Mouse (Mus musculus): ENCODE data around the gene Uhrf1bp1l.

Gene Uhrf1bp1l

GRCm38 (mm10) chr10:89838834-89839233, 94.0 kb downstream of the Uhrf1bp1l start:
- DNase-seq (ENCODE audit: low read depth, low spot score), result no peak

- no peak for DNase-seq (ENCODE audit: low read depth, low spot score)
Observed at GRCm38 (mm10) chr10:89850951-89851350, 106.2 kb downstream of the Uhrf1bp1l start.

GRCm38 (mm10) chr10:89855251-89855875, 110.6 kb downstream of the Uhrf1bp1l start:
- DNase-seq (ENCODE audit: low read depth, low spot score), result no peak

- no peak for DNase-seq (ENCODE audit: low read depth, low spot score)
Observed at GRCm38 (mm10) chr10:89856286-89856685, 111.5 kb downstream of the Uhrf1bp1l start.

GRCm38 (mm10) chr10:89868211-89868610, 123.4 kb downstream of the Uhrf1bp1l start:
- no peak for DNase-seq (ENCODE audit: low read depth, low spot score)

GRCm38 (mm10) chr10:89868836-89869235, 124.0 kb downstream of the Uhrf1bp1l start:
- no peak for DNase-seq (ENCODE audit: low read depth, low spot score)
